In genomic region chr9:32647506-32648250, GRCm38 (mm10) we compare ENCODE assay signal across 19 mouse cellular contexts. TPM values are rescaled to one million over a fixed set of nuclear protein-coding genes. Genes with fewer than 3 reads are reported as not detected.
DNase-seq lines count a peak whose midpoint lies in the region; ATAC-seq lines count a peak whose summit lies in the region.
"Had no signal": no experiment of that assay in that cellular context is flagged by ENCODE, and none has a peak within 500 bp of the region (broad histone marks: within the 10 kb centered on the region; RNA-seq: fewer than 3 reads in every experiment).

No protein-coding gene starts in this region.

- peak overlapping the region; percentile 64; the same call in 1 of the 2 replicates for H3K27ac ChIP-seq in embryonic facial prominence, embryonic 14.5 days (replicated peaks; ENCODE audit: low read depth, low read length)
- no peak overlapping the region for H3K27ac ChIP-seq in embryonic facial prominence, embryonic 10.5 days (replicated peaks)
- peak overlapping the region; percentile 63 for H3K27ac ChIP-seq in heart, embryonic 16.5 days (ENCODE audit: low read length)
- peak overlapping the region; percentile 65; the same call in 1 of the 2 replicates for H3K27ac ChIP-seq in limb, embryonic 15.5 days
- H3K27ac ChIP-seq in limb, embryonic 10.5 days, result no peak overlapping the region
- H3K27ac ChIP-seq in stomach, embryonic 14.5 days (ENCODE audit: low read length), result peak overlapping the region; percentile 58
- H3K27ac ChIP-seq: forebrain, embryonic 13.5 days; hindbrain, embryonic 12.5 days; layer of hippocampus, adult 2 months; liver, embryonic 14.5 days; midbrain, embryonic 12.5 days; neural tube, embryonic 13.5 days had no signal

- H3K36me3 ChIP-seq in embryonic facial prominence, embryonic 14.5 days (ENCODE audit: control insufficient read depth, insufficient read depth, low read length), result no peaks in the 10 kb centered on the region
- H3K36me3 ChIP-seq in embryonic facial prominence, embryonic 10.5 days (replicated peaks), result no peaks in the 10 kb centered on the region
- no peaks in the 10 kb centered on the region for H3K36me3 ChIP-seq in heart, embryonic 16.5 days (ENCODE audit: control insufficient read depth, insufficient read depth)
- H3K36me3 ChIP-seq in limb, embryonic 15.5 days, result no peaks in the 10 kb centered on the region
- no peaks in the 10 kb centered on the region for H3K36me3 ChIP-seq in limb, embryonic 10.5 days
- H3K36me3 ChIP-seq in stomach, embryonic 14.5 days (ENCODE audit: control insufficient read depth, insufficient read depth, low read length), result no peaks in the 10 kb centered on the region
- H3K36me3 ChIP-seq: G1E; hindbrain, embryonic 12.5 days; midbrain, embryonic 12.5 days; neural tube, embryonic 13.5 days had no signal

- H3K4me2 ChIP-seq in embryonic facial prominence, embryonic 14.5 days (ENCODE audit: low read depth, low read length), result no peak overlapping the region
- H3K4me2 ChIP-seq in heart, embryonic 16.5 days (ENCODE audit: low read depth, low read length), result no peak overlapping the region
- no peak overlapping the region for H3K4me2 ChIP-seq in limb, embryonic 15.5 days
- H3K4me2 ChIP-seq in stomach, embryonic 14.5 days (replicated peaks; ENCODE audit: low read depth, low read length), result no peak overlapping the region
- H3K4me2 ChIP-seq: forebrain, embryonic 13.5 days; midbrain, embryonic 12.5 days; neural tube, embryonic 13.5 days had no signal

- no peaks in the 10 kb centered on the region for H3K9me3 ChIP-seq in embryonic facial prominence, embryonic 14.5 days (ENCODE audit: control insufficient read depth, low read length)
- H3K9me3 ChIP-seq in embryonic facial prominence, embryonic 10.5 days, result no peaks in the 10 kb centered on the region
- no peaks in the 10 kb centered on the region for H3K9me3 ChIP-seq in heart, embryonic 16.5 days (replicated peaks; ENCODE audit: control insufficient read depth, low read length)
- no peaks in the 10 kb centered on the region for H3K9me3 ChIP-seq in limb, embryonic 15.5 days
- H3K9me3 ChIP-seq in limb, embryonic 10.5 days (replicated peaks), result no peaks in the 10 kb centered on the region
- no peaks in the 10 kb centered on the region for H3K9me3 ChIP-seq in stomach, embryonic 14.5 days (ENCODE audit: control insufficient read depth, low read depth, low read length)
- H3K9me3 ChIP-seq: forebrain, embryonic 13.5 days; G1E; hindbrain, embryonic 12.5 days; midbrain, embryonic 12.5 days; neural tube, embryonic 13.5 days had no signal

- H3K4me1 ChIP-seq in embryonic facial prominence, embryonic 14.5 days (ENCODE audit: control insufficient read depth, insufficient read depth, low read length), result peaks cover 16% of the 10 kb centered on the region
- peaks cover 24% of the 10 kb centered on the region for H3K4me1 ChIP-seq in embryonic facial prominence, embryonic 10.5 days
- peaks cover 5% of the 10 kb centered on the region for H3K4me1 ChIP-seq in heart, embryonic 16.5 days (ENCODE audit: control insufficient read depth, insufficient read depth, low read length)
- H3K4me1 ChIP-seq in limb, embryonic 15.5 days, result peaks cover 17% of the 10 kb centered on the region; the same call in 1 of the 2 replicates
- peaks cover 20% of the 10 kb centered on the region for H3K4me1 ChIP-seq in limb, embryonic 10.5 days
- H3K4me1 ChIP-seq in stomach, embryonic 14.5 days (ENCODE audit: control insufficient read depth, insufficient read depth, low read length), result peaks cover 21% of the 10 kb centered on the region
- H3K4me1 ChIP-seq: forebrain, embryonic 13.5 days had no signal

- intact Hi-C loops in heart, postnatal 25 days (cut with DNase I), result no loop called here

- 82% methylated on average over 7 of the region's 7 CpGs for WGBS in embryonic facial prominence, embryonic 14.5 days
- WGBS in embryonic facial prominence, embryonic 10.5 days, result 87% methylated on average over 7 of the region's 7 CpGs
- 68% methylated on average over 7 of the region's 7 CpGs for WGBS in heart, embryonic 16.5 days
- 80% methylated on average over 7 of the region's 7 CpGs for WGBS in limb, embryonic 15.5 days
- 91% methylated on average over 7 of the region's 7 CpGs for WGBS in limb, embryonic 10.5 days
- WGBS in stomach, embryonic 14.5 days, result 78% methylated on average over 7 of the region's 7 CpGs

- no peak overlapping the region for H3K4me3 ChIP-seq in embryonic facial prominence, embryonic 14.5 days (ENCODE audit: low read depth, low read length)
- no peak overlapping the region for H3K4me3 ChIP-seq in embryonic facial prominence, embryonic 10.5 days
- no peak overlapping the region for H3K4me3 ChIP-seq in heart, embryonic 16.5 days (ENCODE audit: low read length)
- no peak overlapping the region for H3K4me3 ChIP-seq in limb, embryonic 15.5 days
- H3K4me3 ChIP-seq in limb, embryonic 10.5 days, result no peak overlapping the region
- H3K4me3 ChIP-seq in stomach, embryonic 14.5 days (ENCODE audit: low read depth, low read length), result no peak overlapping the region
- H3K4me3 ChIP-seq: forebrain, embryonic 13.5 days; hindbrain, embryonic 12.5 days; layer of hippocampus, adult 2 months; midbrain, embryonic 12.5 days; neural tube, embryonic 13.5 days had no signal

- 0 out of 2 replicates have a peak, but pooled peaks cover 3% of the 10 kb centered on the region for H3K27me3 ChIP-seq in embryonic facial prominence, embryonic 14.5 days (replicated peaks; ENCODE audit: control insufficient read depth, insufficient read depth, low read length)
- H3K27me3 ChIP-seq in embryonic facial prominence, embryonic 10.5 days (replicated peaks; ENCODE audit: low read depth, poor library complexity, severe bottlenecking), result peaks cover 41% of the 10 kb centered on the region
- H3K27me3 ChIP-seq in heart, embryonic 16.5 days (ENCODE audit: control insufficient read depth, insufficient read depth, low read length), result no peaks in the 10 kb centered on the region
- H3K27me3 ChIP-seq in limb, embryonic 15.5 days, result no peaks in the 10 kb centered on the region
- H3K27me3 ChIP-seq in limb, embryonic 10.5 days (ENCODE audit: low read depth, poor library complexity, severe bottlenecking), result 0 out of 2 replicates have a peak, but pooled peaks cover 4% of the 10 kb centered on the region
- 0 out of 2 replicates have a peak, but pooled peaks cover 2% of the 10 kb centered on the region for H3K27me3 ChIP-seq in stomach, embryonic 14.5 days (ENCODE audit: control insufficient read depth, insufficient read depth, low read length)

- H3K9ac ChIP-seq in embryonic facial prominence, embryonic 14.5 days (ENCODE audit: low read depth, low read length), result no peak overlapping the region
- H3K9ac ChIP-seq in heart, embryonic 16.5 days (ENCODE audit: low read length), result no peak overlapping the region
- no peak overlapping the region for H3K9ac ChIP-seq in limb, embryonic 15.5 days
- no peak overlapping the region for H3K9ac ChIP-seq in stomach, embryonic 14.5 days (replicated peaks; ENCODE audit: low read depth, low read length)
- H3K9ac ChIP-seq: forebrain, embryonic 13.5 days; hindbrain, embryonic 12.5 days; liver, embryonic 14.5 days; midbrain, embryonic 12.5 days; neural tube, embryonic 13.5 days had no signal

- no peak for DNase-seq in embryonic facial prominence, embryonic 14.5 days (ENCODE audit: low spot score)
- no peak for DNase-seq in embryonic facial prominence, embryonic 10.5 days (ENCODE audit: low spot score)
- no peak for DNase-seq in heart, postnatal 25 days (ENCODE audit: low spot score)
- DNase-seq in limb, embryonic 10.5 days (ENCODE audit: low spot score), result no peak
- no peak for DNase-seq in embryo, embryonic 11 days
- DNase-seq: cerebellum, postnatal 10 days; thymus, postnatal 25 days had no signal

- no peak for ATAC-seq in embryonic facial prominence, embryonic 14.5 days (ENCODE audit: low read depth)
- no peak for ATAC-seq in heart, embryonic 16.5 days (replicated peaks; ENCODE audit: extremely low read depth, insufficient read depth, low FRiP score)
- no peak for ATAC-seq in limb, embryonic 15.5 days (ENCODE audit: insufficient number of reproducible peaks, low FRiP score, low TSS enrichment, low read depth)
- ATAC-seq in stomach, embryonic 14.5 days (ENCODE audit: insufficient number of reproducible peaks, insufficient read depth, low FRiP score, low read depth), result no peak
- ATAC-seq: CD4-positive, CD25-positive, alpha-beta regulatory T cell, adult 4 months; forebrain, embryonic 13.5 days; inflammation-experienced regulatory T-cells, adult 6 months had no signal

RNA-seq across cellular contexts. Expression of gene Ets1, which starts 11.7 kb away (rescaled TPM):
- 32.7 and 35.8 TPM in 2 replicates for polyA plus RNA-seq in embryonic facial prominence, embryonic 14.5 days (2014; fragmentation: Nextera tagmentation; extraction: Ambion mirVana)
- polyA plus RNA-seq in embryonic facial prominence, embryonic 10.5 days (2016; fragmentation: Nextera tagmentation; extraction: Ambion mirVana), result 34.0 and 38.6 TPM in 2 replicates
- 59.0 and 66.7 TPM in 2 replicates for polyA plus RNA-seq in heart, embryonic 16.5 days (2015; fragmentation: Nextera tagmentation; extraction: Ambion mirVana)
- total RNA-seq in heart, postnatal 25 days (2021), result 10 to 100 TPM; 64.3 to 67.1 TPM
- 39.3 and 42.9 TPM in 2 replicates for polyA plus RNA-seq in limb, embryonic 15.5 days (2015; fragmentation: Nextera tagmentation; extraction: Ambion mirVana)
- polyA plus RNA-seq in limb, embryonic 10.5 days (2016; fragmentation: Nextera tagmentation; extraction: Ambion mirVana), result 50.1 and 50.3 TPM in 2 replicates
- 40.9 and 41.7 TPM in 2 replicates for polyA plus RNA-seq in stomach, embryonic 14.5 days (2014; fragmentation: Nextera tagmentation; extraction: Ambion mirVana)
- polyA plus RNA-seq: G1E had no signal

Comparison
In these comparisons a context has a peak if more than half of its experiments do, and no peak if none do; other contexts are left out.
1. H3K27ac ChIP-seq: peak in embryonic facial prominence, embryonic 14.5 days (single experiment), heart, embryonic 16.5 days (single experiment), limb, embryonic 15.5 days (single experiment) and stomach, embryonic 14.5 days (single experiment); none in embryonic facial prominence, embryonic 10.5 days (single experiment) and limb, embryonic 10.5 days (single experiment).